Mouse (Mus musculus) MEL (cell line): ENCODE results near the gene B3galnt2. TPM values are rescaled to one million over a fixed set of nuclear protein-coding genes. Genes with fewer than 3 reads are reported as not detected.

Experiments used
- DNase-seq: peaks from one replicate; pipeline ENCODE4 v3.0.0; 2011; ENCODE audit warnings: low read depth, low spot score
- H3K27ac ChIP-seq: 2 replicates; pipeline ENCODE4 v1.5.1; 2012; ENCODE audit warnings: low read depth, mild to moderate bottlenecking, control low read depth, low read length, moderate library complexity; ENCODE audit not compliant: control insufficient read depth
- H3K27me3 ChIP-seq, 2 experiments: fragments of 150-350 bp in 1 of 2; sonication (generic) in 1 of 2; 2 replicates each; pipeline ENCODE4 v1.6.1; 2012; ENCODE audit warnings: low read length in 2 of 2, mild to moderate bottlenecking in 2 of 2, improper control_type of control experiment in 1 of 2, moderate library complexity in 1 of 2; ENCODE audit not compliant: insufficient read depth in 2 of 2, control insufficient read depth in 1 of 2
- H3K36me3 ChIP-seq, 2 experiments: 2 replicates each; pipeline ENCODE4 v1.6.1; 2012 to 2014; ENCODE audit warnings: low read length in 2 of 2, improper control_type of control experiment in 1 of 2, inconsistent platforms in 1 of 2, mild to moderate bottlenecking in 1 of 2; ENCODE audit not compliant: insufficient read depth in 2 of 2, control insufficient read depth in 1 of 2
- H3K4me1 ChIP-seq, 2 experiments: fragments of 150-350 bp in 1 of 2; sonication (generic) in 1 of 2; 2 replicates each; pipeline ENCODE4 v1.6.1; 2012; ENCODE audit warnings: low read length in 2 of 2, improper control_type of control experiment in 1 of 2, mild to moderate bottlenecking in 1 of 2; ENCODE audit not compliant: insufficient read depth in 2 of 2, control insufficient read depth in 1 of 2
- H3K4me3 ChIP-seq, 2 experiments: fragments of 150-350 bp in 1 of 2; sonication (generic) in 1 of 2; 2 replicates each; pipeline ENCODE4 v1.5.1; 2012; ENCODE audit warnings: low read depth in 2 of 2, low read length in 2 of 2, mild to moderate bottlenecking in 2 of 2, moderate library complexity in 2 of 2, control low read depth in 1 of 2, improper control_type of control experiment in 1 of 2; ENCODE audit not compliant: control insufficient read depth in 1 of 2, insufficient read depth in 1 of 2
- H3K79me2 ChIP-seq: 2 replicates; pipeline ENCODE4 v1.6.1; 2012; ENCODE audit warnings: mild to moderate bottlenecking, low read length, moderate library complexity; ENCODE audit not compliant: control insufficient read depth, poor library complexity, insufficient read depth
- H3K9ac ChIP-seq: 2 replicates; pipeline ENCODE4 v1.6.1; 2012; ENCODE audit warnings: low read depth, mild to moderate bottlenecking, control low read depth, low read length, moderate library complexity; ENCODE audit not compliant: control insufficient read depth, poor library complexity, severe bottlenecking
- H3K9me3 ChIP-seq: fragments of 150-350 bp; sonication (generic); replicated peaks from 2 replicates; pipeline ENCODE4 v1.6.1; 2012; ENCODE audit warnings: mild to moderate bottlenecking, low read length, improper control_type of control experiment, moderate library complexity; ENCODE audit not compliant: insufficient read depth
- CHD2 ChIP-seq: IDR thresholded peaks from 2 replicates; pipeline ENCODE4 v1.6.1; 2011; ENCODE audit warnings: low read length, improper control_type of control experiment
- ELF1 ChIP-seq: IDR thresholded peaks from 2 replicates; pipeline ENCODE4 v1.6.1; 2014; ENCODE audit warnings: low read depth, mild to moderate bottlenecking, inconsistent platforms, low read length, improper control_type of control experiment, moderate library complexity
- EP300 ChIP-seq, 2 experiments: IDR thresholded peaks; 2 replicates each; pipeline ENCODE4 v1.6.1; 2011; ENCODE audit warnings: improper control_type of control experiment in 2 of 2, low read length in 2 of 2, low read depth in 1 of 2, mild to moderate bottlenecking in 1 of 2
- ETS1 ChIP-seq: IDR thresholded peaks from 2 replicates; pipeline ENCODE4 v1.6.1; 2012; ENCODE audit warnings: low read depth, mild to moderate bottlenecking, inconsistent platforms, low read length, improper control_type of control experiment, moderate library complexity
- GABPA ChIP-seq: IDR thresholded peaks from 2 replicates; pipeline ENCODE4 v1.6.1; 2012; ENCODE audit warnings: low read depth, mild to moderate bottlenecking, inconsistent platforms, low read length, improper control_type of control experiment, moderate library complexity
- GATA1 ChIP-seq: IDR thresholded peaks from 2 replicates; pipeline ENCODE4 v1.6.1; 2011; ENCODE audit warnings: low read depth, low read length, improper control_type of control experiment
- JUND ChIP-seq: IDR thresholded peaks from 2 replicates; pipeline ENCODE4 v1.6.1; 2011; ENCODE audit warnings: low read depth, mild to moderate bottlenecking, improper control_type of control experiment, low read length
- KAT2A ChIP-seq: conservative IDR thresholded peaks from 2 replicates; pipeline ENCODE4 v1.6.1; 2012; ENCODE audit warnings: low read depth, low read length, improper control_type of control experiment, inconsistent platforms
- MAFK ChIP-seq: IDR thresholded peaks from 2 replicates; pipeline ENCODE4 v1.6.1; 2011; ENCODE audit warnings: low read depth, mild to moderate bottlenecking, low read length, improper control_type of control experiment, borderline replicate concordance
- MAX ChIP-seq: IDR thresholded peaks from 2 replicates; pipeline ENCODE4 v1.6.1; 2011; ENCODE audit warnings: low read length, improper control_type of control experiment
- MXI1 ChIP-seq: IDR thresholded peaks from 2 replicates; pipeline ENCODE4 v1.6.1; 2011; ENCODE audit warnings: mild to moderate bottlenecking, low read depth, low read length, improper control_type of control experiment
- MYC ChIP-seq: IDR thresholded peaks from 2 replicates; pipeline ENCODE4 v1.6.1; 2011; ENCODE audit warnings: low read depth, mild to moderate bottlenecking, low read length, improper control_type of control experiment, moderate library complexity
- NELFE ChIP-seq: IDR thresholded peaks from 2 replicates; pipeline ENCODE4 v1.6.1; 2011; ENCODE audit warnings: low read depth, low read length, improper control_type of control experiment
- NRF1 ChIP-seq: IDR thresholded peaks from 2 replicates; pipeline ENCODE4 v1.6.1; 2014; ENCODE audit warnings: low read depth, mild to moderate bottlenecking, inconsistent platforms, low read length, improper control_type of control experiment, moderate library complexity; ENCODE audit not compliant: poor library complexity, insufficient read depth, severe bottlenecking
- POLR2AphosphoS5 ChIP-seq: IDR thresholded peaks from 2 replicates; pipeline ENCODE4 v1.6.1; 2012; ENCODE audit warnings: low read depth, borderline replicate concordance, mild to moderate bottlenecking, inconsistent platforms, low read length, moderate library complexity, mixed read lengths
- RAD21 ChIP-seq: IDR thresholded peaks from 2 replicates; pipeline ENCODE4 v1.6.1; 2011; ENCODE audit warnings: mild to moderate bottlenecking, low read depth, low read length, improper control_type of control experiment
- RCOR1 ChIP-seq: IDR thresholded peaks from 2 replicates; pipeline ENCODE4 v1.6.1; 2012; ENCODE audit warnings: low read depth, mild to moderate bottlenecking, inconsistent platforms, low read length, improper control_type of control experiment
- SIN3A ChIP-seq: IDR thresholded peaks from 2 replicates; pipeline ENCODE4 v1.6.1; 2012; ENCODE audit warnings: low read length, improper control_type of control experiment, inconsistent platforms
- TAL1 ChIP-seq: IDR thresholded peaks from 2 replicates; pipeline ENCODE4 v1.6.1; 2012; ENCODE audit warnings: mild to moderate bottlenecking, inconsistent platforms, low read length, moderate library complexity, mixed read lengths
- TBP ChIP-seq: IDR thresholded peaks from 2 replicates; pipeline ENCODE4 v1.8.0; 2011; ENCODE audit warnings: low read depth, low read length, improper control_type of control experiment
- TCF12 ChIP-seq: IDR thresholded peaks from 2 replicates; pipeline ENCODE4 v1.6.1; 2014; ENCODE audit warnings: low read depth, mild to moderate bottlenecking, inconsistent platforms, low read length, improper control_type of control experiment, moderate library complexity
- UBTF ChIP-seq: IDR thresholded peaks from 2 replicates; pipeline ENCODE4 v1.6.1; 2012; ENCODE audit warnings: low read depth, mild to moderate bottlenecking, inconsistent platforms, low read length, improper control_type of control experiment, moderate library complexity, borderline replicate concordance; ENCODE audit not compliant: insufficient read depth
- ZKSCAN1 ChIP-seq: IDR thresholded peaks from 2 replicates; pipeline ENCODE4 v1.6.1; 2012; ENCODE audit warnings: low read depth, mild to moderate bottlenecking, inconsistent platforms, low read length, improper control_type of control experiment, moderate library complexity
- ZMIZ1 ChIP-seq: IDR thresholded peaks from 2 replicates; pipeline ENCODE4 v1.6.1; 2012; ENCODE audit warnings: low read depth, mild to moderate bottlenecking, inconsistent platforms, low read length, improper control_type of control experiment, moderate library complexity
- ZNF384 ChIP-seq: IDR thresholded peaks from 2 replicates; pipeline ENCODE4 v1.6.1; 2012; ENCODE audit warnings: low read depth, mild to moderate bottlenecking, inconsistent platforms, low read length, improper control_type of control experiment
- polyA plus RNA-seq, 2 experiments: library from polyadenylated mRNA; stranded (reverse) in 1 of 2; unstranded in 1 of 2; fragments of >175 nt in 1 of 2; fragments of >200 nt in 1 of 2; gene quantifications; 2 replicates each; pipeline versions ENCODE4 v1.2.1 to v1.2.4; 2012; ENCODE audit warnings: low replicate concordance in 2 of 2, low read depth in 1 of 2; ENCODE audit not compliant: insufficient read length in 2 of 2, insufficient read depth in 1 of 2, missing spikeins in 1 of 2
- total RNA-seq: library from RNA; depleted of rRNA; stranded (reverse); fragments of 300-350 nt; gene quantifications from 2 replicates; pipeline ENCODE4 v1.2.3, GENCODE M21; 2012

The B3galnt2 gene
- total and polyA plus RNA-seq, 3 experiments = 61.7 to 73.8 TPM; not detected in 1

DNA sequence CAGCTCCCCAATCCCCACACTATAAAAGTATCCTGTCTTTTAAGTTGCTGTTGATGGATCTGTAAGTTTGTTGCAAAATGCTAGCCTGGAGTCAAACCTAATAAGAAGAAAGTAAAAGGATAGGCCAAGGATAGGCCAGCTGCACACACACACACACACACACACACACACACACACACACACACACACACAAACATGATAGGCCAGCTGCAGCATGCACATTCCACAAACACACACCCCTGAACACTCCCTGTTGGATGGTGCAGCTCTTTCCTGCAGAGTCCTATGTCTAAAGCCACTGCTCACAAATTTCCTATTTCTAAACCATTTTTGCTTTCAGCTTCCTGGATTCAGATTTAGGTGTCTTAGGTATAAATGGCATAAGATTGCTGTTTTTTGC lies 89.6 kb downstream of the B3galnt2 start:
- no peaks in the 10 kb centered on the region for H3K9me3 ChIP-seq
- peaks cover 2 to 6% of the 10 kb centered on the region in 2 experiments; a peak in 3 of 4 replicates for H3K4me1 ChIP-seq
- TF ChIP-seq ZNF384 = no peak
- no peak for TF ChIP-seq ZMIZ1
- no peak for TF ChIP-seq POLR2AphosphoS5
- no peak for TF ChIP-seq SIN3A
- TF ChIP-seq TBP = no peak
- TF ChIP-seq MAX = no peak
- TF ChIP-seq MXI1 = no peak
- no peak for TF ChIP-seq UBTF
- no peak for TF ChIP-seq NRF1
- no peak for TF ChIP-seq JUND
- TF ChIP-seq ELF1 = no peak
- TF ChIP-seq MAFK = no peak
- TF ChIP-seq TCF12 = no peak
- no peak for TF ChIP-seq KAT2A
- TF ChIP-seq NELFE = no peak
- no peak for TF ChIP-seq RAD21
- TF ChIP-seq, all 39 proteins: peak for 0
- H3K27me3 ChIP-seq = no peaks in the 10 kb centered on the region
- H3K79me2 ChIP-seq = peaks cover 5% of the 10 kb centered on the region
- no peak for DNase-seq
- H3K9ac ChIP-seq = no peak overlapping the region
- H3K36me3 ChIP-seq = peaks cover 0 to 8% of the 10 kb centered on the region in 2 experiments; a peak in 3 of 4 replicates
- no peak overlapping the region for H3K4me3 ChIP-seq
- no peak overlapping the region for H3K27ac ChIP-seq

DNA sequence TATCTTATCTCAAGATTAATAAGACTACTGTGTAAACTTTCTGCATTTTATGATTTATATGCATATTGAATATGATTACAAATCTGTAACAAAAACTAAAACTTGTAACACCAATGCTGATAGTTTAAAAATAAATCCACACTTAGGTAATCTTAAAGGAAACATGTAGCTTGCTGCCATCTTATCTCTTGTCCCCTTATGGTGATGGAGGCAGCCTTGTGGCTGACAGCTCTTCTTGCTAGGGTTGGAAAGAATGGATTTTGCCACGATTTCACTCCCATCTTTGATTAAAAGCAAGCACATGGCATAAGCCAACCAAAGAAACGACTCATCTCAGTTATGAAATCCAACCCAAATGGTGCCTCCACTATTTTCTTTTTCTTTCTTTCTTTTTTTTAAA lies 90.3 kb downstream of the B3galnt2 start:
- H3K27me3 ChIP-seq = no peaks in the 10 kb centered on the region
- H3K27ac ChIP-seq = no peak overlapping the region
- peaks cover 0 to 8% of the 10 kb centered on the region in 2 experiments; a peak in 3 of 4 replicates for H3K36me3 ChIP-seq
- H3K4me1 ChIP-seq = peaks cover 2 to 6% of the 10 kb centered on the region in 2 experiments; a peak in 3 of 4 replicates
- H3K9ac ChIP-seq = no peak overlapping the region
- DNase-seq = peak; percentile 46
- TF ChIP-seq ZNF384 = no peak
- TF ChIP-seq NELFE = no peak
- peak; percentile 84 for TF ChIP-seq TAL1
- TF ChIP-seq GABPA = no peak
- TF ChIP-seq TCF12 = peak; percentile 90
- peak; percentile 48; the same call in 1 of the 2 replicates for TF ChIP-seq MYC
- TF ChIP-seq ZKSCAN1 = no peak
- peak; percentile 26; the same call in 1 of the 2 replicates for TF ChIP-seq TBP
- no peak for TF ChIP-seq MAFK
- no peak for TF ChIP-seq JUND
- no peak for TF ChIP-seq CHD2
- peak; percentile 54 to 76; a peak in 3 of 4 replicates for TF ChIP-seq EP300 (IDR thresholded peaks at IDR 0.05; ENCODE audit: low read depth in 1 of 2, low read length in 2 of 2)
- TF ChIP-seq RCOR1 = peak; percentile 94
- TF ChIP-seq ETS1 = no peak
- TF ChIP-seq GATA1 = peak; percentile 82
- no peaks in the 10 kb centered on the region; the same call in 1 of the 2 replicates for H3K79me2 ChIP-seq
- no peaks in the 10 kb centered on the region for H3K9me3 ChIP-seq
- no peak overlapping the region for H3K4me3 ChIP-seq
